Mouse (Mus musculus) layer of hippocampus, adult 9-11 months (tissue): ENCODE data around the gene Pip4k2b.
"Not testable (repeated sequence)": the region's sequence is repeated elsewhere in the genome, so short reads cannot be mapped to it uniquely, and the experiment has no call there.

Source experiments
- DNase-seq: peaks from one replicate; pipeline ENCODE4 v3.0.0; 2022

The Pip4k2b gene

DNA sequence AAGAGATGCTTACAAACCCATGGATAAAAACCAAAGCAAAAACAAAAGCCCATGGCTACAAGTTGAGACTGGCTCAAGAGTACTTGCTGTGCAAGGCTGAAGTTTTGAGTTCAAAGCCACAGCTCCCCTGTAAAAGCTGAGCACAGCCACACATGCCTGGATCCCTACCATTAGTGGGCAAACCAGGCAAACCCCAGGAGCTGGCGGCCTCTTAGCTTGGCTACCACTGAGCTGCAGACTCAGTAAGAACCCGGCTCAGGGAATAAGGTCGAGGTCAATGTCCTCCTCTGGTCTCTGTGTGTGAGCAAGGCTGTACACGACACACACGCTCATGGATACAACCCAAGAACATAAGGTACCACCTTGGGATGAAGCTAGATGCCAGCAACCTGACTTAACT is 4.0 kb upstream of the Pip4k2b start:
- DNase-seq: no peak

DNA sequence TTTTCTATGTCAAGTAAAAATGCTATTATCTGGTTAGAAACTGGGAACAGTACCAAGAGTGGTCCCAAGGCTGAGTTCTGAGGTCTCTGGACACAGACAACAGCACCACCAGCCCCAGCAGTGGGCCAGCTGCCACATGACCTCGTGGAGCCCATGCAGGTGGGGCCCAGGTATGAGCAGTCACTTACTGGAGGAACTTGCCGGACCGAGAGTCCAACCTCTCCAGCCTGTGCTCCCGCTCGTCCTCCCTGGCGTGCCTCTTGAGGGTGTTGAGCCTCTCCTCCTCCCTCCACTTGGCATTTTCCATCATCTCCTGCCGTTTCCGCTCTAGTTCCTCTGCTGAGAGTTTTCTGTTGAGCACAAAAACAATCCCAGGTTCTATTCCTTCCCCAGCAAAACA is 3.3 kb upstream of the Pip4k2b start:
- DNase-seq: no peak

DNA sequence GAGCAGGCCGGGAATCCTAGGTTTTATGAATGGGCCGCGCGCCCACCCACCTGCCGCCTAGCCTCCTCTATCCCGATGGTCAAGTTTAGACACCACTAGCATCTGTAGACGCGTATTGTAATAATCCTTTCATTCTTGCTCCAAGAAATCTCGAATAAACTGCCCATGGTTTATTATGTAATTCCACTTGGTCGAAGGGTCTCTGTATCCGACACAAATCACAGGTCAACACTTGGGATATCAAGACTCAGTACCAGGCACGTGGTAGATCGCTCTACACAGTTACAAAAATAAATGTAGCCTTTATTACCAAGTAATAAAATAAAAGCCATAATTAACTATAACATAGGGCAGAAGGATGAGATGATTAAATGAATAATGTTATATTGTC is 822 bp upstream of the Pip4k2b start:
- DNase-seq: no peak

DNA sequence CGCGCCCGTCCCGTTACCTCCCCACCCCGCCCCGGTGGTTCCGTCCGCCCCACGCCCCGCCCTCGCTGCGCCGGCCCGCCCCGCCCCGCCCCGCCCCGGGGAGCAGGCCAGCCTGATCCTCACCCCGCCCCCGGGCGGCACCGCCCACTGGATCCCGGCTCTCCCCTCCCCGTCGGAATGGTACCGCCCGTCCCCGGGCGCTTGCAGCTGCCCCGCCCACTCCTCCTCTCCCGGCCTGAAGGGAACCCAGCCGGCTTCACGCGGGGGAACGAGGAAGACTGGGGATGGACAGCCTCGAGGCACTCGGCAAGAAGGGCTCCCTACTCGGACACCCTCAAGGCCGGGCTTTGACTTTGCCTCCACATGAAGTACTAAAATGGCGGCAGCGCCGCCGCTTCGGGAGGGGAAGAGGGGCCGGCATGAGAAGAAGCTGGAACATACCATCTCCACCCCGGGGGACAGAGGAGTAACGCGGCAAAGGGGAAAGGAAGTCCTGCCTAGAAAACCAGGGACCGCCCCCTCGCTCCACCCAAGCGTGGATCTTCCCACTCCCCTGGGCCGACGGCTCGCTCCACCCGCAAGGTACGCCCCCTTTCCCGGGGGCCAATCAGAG is 320 bp upstream of the Pip4k2b start:
- DNase-seq: peak; percentile 99

DNA sequence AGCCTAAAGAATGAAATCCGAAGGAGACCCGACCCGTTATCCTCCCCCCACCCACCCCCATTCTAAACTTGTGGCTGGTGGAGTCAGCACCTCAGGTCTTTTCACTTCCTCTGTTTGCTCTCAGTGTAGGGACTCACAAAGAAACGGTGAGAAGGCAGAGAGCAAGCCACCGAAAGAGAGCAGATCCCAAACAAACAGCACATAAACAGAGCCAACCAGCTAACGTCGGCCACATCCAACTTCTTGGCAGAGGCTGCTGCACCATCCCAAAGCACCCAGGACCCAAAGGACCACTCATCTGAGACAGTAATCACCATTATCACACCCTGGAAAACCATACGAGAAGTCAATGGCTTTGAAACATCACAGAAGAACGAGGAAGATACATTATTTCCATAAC is 1.1 kb downstream of the Pip4k2b start:
- no peak for DNase-seq

DNA sequence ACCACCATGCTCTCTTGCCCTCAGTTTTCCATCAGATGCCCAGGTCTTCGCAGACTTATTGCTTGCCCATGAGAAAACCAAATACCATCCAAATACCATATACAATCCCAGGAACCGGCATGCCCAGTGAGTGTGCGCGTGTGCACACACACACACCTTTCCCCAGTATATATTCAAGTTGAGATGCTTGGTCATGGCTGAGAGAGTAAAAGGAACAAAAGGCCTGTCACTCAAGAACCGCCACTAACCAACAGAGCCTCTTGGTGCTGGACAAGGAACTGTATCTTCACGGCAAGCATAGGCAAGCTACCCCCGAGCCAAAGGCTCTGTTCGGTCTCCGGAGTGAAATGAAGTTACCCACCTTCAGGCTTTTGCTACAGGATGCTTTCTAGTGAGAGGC is 1.9 kb downstream of the Pip4k2b start:
- DNase-seq: no peak

DNA sequence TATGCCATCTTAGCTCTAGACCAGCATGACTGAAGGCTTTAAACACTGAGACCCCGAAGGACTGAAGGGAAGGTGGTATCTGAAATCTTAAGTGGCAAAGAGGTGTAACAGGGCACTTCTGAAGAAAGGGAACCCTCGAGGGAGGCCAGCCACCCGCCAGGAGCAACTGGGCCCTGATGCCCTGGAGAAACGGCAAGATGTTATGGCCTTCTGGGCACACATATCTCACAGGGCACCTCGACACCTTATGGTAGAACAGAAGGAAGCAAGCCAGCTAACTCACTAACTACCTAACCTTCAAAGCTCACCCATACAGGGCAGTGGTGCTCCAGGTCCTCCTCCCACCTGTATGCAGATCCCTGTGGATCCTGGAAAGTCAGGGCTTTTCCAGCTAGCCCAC is 2.3 kb downstream of the Pip4k2b start:
- DNase-seq: no peak

DNA sequence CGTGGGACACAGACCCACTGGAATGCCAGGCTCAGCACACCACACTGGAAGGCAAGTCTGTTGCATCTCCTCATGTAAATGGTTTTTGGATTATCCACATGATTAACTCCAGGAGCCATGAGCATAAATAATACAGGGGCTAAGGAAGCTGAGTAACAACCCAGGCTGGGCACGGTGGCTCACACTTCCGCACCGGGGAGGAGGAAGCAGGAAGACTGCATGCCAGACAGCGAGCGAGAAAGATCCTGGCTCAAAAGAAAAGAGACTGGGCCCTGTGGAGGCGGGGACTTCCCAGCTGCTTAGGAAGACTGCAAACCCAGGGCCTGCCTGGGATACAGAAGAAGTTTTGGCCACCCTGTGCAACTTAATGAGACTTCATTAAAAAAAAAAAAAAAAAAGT is 4.3 kb downstream of the Pip4k2b start:
- peak; percentile 43 for DNase-seq

DNA sequence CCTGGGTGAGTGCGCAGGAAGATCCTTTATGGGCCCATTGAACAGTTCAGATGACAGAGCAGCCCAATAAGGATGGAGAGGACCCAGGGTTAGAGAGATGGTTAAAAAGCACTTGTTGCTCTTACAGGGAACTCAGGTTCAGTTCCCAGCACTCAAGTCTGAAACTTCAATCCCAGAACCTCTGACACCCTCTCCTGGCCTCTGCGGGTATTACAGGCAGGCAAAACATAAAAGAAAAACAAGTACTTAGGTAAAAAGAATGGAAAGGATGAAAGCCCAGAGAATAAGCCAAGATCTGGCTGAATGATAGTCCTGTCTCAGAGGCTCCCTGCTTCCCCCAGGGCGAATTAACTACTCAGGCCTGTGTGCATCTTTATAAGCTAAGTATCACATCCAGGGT is 5.3 kb downstream of the Pip4k2b start:
- DNase-seq: no peak

DNA sequence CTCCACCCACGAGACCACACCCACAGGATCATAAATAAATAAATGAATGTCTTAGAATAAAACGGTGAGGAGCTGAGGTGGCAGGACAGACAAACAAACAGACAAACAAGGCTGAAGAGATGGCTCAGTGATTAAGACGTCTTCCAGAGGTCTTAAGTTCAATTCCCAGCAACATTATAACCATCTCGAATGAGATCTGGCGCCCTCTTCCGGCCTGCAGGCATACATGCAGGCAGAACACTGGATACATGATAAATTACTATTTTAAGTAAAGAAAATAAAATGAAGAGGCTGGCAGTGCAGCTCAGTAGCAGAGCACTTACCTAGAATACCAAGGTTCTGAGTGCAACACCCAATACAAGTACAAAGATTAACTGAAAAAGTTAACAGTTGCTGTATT is 5.8 kb downstream of the Pip4k2b start:
- no peak for DNase-seq

DNA sequence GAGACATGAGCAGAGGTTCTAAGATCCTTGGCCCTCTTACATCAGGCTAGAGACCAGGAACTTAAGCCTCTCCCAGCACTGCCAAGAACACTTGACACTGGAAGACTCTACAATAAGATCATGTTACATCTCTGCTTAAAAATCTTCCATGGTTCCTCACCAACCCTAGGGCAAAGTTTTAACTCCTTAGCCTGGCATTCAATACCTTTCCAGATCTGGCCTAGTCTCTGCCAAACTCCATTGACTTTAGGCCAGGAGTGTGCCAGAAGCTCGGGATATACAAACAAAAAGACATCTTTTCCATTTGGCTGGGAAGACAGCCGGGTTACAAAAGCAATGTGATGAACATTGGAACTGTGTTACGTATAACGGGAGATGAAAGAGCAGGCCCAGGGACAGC is 6.9 kb downstream of the Pip4k2b start:
- DNase-seq: no peak

DNA sequence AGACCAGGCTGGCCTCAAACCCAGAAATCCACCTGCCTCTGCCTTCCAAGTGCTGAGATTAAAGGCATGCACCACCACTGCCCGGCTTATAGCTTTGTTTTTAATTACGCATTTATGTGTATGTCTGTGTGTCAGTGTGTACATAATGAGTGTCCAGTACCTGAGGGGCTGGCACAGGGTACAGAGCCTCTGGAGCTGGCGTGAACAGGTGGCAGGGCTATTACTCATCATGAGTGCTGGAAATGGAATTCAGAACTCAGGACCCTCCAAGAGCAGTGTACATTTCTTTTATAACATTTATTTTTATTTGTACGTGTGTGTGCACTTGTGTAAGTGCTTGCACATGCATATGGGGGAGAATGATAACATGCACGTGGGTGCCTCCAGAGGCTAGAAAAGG is 7.9 kb downstream of the Pip4k2b start:
- no peak for DNase-seq

DNA sequence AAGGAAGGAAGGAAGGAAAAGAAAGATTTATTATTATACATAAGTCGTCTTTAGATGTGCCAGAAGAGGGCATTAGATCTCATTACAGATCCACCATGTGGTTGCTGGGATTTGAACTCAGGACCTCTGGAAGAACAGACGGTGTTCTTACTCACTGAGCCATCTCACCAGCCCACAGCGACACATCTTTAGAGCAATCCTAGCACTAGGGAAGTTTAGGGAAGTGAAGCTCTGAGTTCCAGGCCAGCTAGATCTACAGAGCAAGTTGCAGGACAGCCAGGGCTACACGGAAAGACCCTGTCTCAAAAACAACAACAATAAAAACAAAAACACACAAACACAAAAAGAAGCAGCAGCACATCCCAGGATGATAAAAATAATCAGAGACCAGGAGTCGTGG is 9.7 kb downstream of the Pip4k2b start:
- not testable (repeated sequence) for DNase-seq

DNA sequence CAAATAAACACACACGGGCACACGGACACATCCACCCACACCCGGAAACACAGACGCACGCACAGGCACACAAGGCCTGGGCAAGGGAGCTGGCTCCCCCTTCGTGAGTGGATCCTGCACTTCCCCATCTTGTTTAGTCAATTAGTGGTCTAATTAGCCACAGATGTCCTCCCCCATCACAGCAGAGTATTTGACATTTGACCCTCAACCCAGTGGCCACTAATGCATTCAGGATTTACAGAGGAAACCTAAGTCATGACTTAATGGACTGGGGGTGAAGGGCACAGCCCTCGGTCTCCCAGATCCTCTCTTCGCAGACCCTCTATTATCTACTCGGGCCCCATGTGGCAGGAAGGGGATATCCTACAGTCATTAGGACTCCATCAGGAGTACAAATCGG is 10.8 kb downstream of the Pip4k2b start:
- no peak for DNase-seq

DNA sequence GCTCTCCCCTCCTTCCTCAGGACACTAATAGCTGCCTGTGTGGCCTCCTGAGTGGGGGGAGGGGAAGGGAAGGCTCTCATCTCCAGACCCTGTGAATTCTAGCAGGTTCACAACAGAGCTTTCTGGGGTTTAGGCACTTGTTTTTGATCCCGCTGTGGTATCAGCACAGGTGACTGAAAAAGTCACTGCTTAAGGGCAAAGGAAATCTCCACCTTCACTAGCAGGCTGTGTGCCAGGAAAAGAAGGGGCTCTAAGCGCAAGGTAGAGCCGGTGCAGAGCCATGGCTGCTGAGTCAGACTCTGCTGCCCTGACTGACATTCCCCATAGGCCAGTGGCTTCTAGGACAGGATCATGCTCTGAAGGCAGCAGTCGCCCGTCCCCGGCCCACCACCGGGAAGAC is 15.8 kb downstream of the Pip4k2b start:
- no peak for DNase-seq

DNA sequence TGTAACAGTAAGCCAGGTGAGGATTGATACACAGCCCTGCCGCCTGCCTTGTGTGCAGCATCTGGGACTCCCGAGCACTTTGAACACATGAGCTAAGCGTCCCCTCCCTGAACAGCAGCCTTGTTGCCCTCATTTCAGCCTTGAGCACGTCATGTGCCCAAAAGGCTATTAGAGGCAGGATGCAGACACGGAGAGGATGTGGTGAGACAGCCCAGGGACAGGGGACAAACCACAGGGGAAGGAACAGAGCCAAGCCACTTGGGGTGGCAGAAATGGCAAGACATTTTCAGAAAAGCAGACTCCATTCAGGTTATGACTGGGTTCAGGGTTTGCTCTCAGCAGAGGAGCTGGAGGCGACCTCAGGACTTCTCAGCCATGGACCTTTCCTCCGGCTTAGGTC is 16.2 kb downstream of the Pip4k2b start:
- DNase-seq: no peak

DNA sequence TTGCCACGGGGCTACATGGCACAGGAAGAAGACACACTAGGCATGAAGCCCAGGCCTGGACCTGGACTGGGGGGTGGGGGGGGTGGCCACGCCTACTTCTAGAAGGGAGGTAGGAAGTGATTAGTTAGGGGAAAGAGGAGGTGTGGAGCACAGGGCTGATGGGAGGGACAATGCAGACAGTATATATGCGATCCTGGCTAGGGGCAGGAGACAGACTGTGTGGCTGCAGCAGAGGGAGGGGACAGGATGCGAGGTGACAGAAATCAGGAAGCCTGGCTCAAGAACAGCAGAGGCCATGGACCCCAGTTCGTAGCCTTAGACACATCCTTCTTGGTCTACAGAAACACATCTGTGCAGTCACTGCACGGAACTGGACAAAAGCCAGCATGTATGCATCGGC is 20.8 kb downstream of the Pip4k2b start:
- DNase-seq: no peak

DNA sequence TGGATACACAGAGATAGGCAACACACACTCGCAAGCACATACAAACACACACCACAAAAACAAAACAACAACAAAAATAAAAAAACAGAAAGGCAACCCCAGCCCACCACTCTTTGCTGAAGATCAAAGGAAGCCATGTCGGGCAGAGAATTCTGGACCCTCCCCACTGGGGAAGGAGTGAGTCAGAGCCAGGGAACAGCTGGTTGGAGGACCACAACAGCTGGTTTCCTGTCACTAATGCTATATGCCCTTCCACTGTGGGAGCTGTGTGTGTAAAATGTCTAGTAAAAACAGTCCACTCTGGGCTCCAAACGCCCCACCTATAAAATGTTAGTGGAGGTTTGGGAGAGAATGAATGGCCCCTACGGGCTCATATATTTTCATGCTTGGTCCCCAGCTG is 23.2 kb downstream of the Pip4k2b start:
- DNase-seq: no peak

DNA sequence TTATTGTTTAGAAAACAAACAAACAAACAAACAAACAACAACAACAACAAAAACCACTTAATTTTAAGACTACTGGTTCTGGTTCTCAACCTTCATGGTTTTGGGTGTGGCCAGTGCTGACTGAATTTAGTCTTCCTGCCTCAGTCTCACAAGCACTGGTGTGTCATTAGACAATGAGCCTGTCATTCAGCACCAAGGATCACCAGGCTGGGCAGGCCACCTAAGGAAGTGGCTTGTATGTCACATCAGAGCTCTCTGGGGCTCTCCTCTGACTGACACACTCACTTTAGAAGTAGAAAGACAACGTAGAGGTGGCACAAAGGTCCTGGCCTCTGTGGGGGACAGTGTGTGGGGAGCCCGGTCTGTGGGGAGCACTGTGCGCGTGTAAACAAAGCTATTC is 25.5 kb downstream of the Pip4k2b start:
- DNase-seq: no peak

DNA sequence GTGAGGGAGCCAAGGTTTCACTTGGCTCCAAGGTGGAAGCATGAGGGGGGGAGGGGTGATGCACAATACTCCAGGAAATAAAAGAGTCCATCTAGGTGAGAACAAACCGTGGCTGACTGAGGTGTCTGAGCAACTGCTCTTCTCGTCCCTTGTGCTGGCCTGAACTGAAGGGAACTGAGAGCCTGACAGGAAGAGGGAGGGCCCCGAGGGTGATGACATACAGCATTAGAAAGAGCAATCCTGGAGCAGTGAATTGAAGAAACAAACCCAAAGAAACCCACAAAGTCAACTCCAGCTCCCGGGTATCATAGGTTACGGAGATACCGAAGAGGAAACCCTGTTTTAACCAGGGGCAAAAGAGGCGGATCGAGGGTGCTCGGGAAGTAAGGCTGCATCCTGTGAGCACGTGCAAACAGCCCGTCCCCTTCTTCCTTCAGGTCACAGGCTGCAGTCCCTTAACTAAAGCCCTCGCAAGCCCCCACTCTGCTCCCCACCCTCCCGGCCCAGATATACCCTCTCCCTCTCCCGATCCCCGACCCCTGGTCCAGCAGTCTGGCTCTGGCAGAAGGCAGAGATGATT is 26.1 kb downstream of the Pip4k2b start:
- DNase-seq: no peak

DNA sequence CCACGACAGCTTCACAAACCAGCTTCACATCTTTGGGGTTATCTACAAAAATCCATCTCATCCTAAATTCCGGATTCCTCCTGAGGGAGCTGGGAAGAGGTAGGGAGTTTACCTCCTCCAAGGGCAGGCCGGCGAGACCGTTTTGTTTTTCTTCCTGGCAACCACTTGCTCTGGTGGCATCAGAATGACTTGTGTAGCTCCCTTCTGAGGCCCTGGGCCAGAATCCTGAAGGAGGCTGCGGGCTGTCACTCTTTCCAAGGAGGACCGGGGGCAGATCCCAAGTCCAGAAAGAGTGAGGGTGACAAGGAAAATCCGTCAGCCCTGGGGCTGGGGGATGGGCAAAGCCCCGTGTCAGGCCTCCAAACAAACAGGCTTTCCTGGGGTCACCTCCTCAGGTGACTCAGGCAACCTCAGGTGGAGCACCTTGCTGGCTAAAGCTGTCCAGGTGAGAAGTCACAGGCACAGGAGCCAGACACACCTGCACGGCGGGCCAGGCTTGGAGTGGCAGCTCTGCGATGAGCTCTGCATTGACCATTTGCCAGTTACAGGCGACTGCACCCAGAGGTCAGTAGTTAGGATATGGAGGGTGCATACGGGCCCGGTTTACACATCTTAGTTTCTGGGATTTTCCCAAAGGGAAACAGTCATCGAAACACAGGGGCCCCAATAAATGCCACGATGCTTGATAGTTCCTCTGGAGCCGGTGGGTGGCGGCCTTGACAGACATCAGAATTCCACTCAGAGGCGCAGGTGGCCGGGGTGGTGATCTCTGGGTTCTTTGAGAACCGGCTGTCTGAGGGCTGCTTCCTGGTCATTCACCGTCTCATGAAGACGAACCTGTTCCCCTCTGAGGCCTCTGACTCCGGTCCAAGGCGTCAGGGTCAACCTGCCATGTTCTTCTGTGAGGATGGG is 26.9 kb downstream of the Pip4k2b start:
- no peak for DNase-seq

DNA sequence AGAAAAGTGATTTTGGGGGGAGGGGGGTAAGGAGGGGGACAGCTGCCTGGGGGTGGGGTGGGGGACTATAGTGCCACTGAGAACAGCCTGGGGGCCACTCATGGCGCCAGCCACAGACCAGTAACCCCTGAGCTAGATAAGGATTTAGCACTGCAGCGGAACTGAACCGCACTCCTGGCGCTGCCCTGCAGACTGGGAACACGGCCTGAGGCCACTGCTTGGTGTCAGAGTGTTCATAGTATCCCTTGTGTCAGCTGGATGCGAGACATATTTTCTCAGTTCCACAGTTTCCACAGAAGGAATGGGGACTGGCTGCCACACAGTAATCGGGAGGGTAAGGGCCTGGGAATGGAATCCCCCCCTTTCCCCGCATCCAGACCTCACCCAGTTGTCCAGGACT is 28.5 kb downstream of the Pip4k2b start:
- no peak for DNase-seq

DNA sequence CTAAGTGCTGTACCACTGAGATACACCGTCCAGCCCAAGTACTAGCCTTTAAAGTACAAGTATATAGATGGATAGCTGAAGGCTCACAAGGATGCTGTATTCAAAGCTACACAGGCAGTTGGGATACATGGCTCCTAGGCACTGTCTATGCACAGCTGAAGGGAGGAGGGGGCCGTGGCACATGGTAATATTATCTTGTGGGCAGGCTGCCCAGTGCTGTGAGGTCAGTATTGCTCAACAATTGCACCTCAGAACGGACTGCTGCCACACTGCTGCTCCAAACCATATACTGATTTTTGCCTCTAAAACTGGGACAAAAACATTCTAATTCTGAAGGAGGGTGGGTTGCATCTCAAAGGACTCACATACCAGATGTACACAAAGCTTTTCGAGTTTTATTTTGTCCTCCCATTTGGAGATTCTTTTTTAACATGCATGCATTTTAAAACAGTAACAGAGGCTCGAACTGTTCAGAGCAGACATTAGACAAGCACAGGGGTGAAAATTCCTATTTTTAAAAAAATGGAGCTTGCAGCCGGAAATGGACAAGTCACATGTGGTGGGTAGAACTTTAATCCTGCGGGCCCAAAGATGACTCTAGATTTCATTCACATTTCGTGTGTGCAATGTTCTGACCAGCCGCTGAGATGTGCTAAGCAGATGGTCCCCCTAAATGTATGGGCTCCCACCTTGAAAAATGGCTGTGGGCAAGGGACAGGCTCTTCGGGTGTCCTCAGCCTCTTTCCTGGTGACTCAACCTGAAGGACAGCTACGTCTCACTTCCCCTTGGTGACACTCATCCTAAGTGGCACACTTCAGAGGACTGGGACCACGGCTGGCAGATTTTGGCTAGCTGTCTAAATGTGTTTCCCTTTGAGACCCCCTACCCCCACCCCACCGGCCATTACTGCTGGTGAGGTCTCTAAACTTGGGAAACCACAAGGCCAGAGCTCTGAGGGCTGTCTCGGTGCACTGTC is 29.4 kb downstream of the Pip4k2b start:
- no peak for DNase-seq
